ENCODE assay signal across 8 mouse cellular contexts in the genomic region with DNA sequence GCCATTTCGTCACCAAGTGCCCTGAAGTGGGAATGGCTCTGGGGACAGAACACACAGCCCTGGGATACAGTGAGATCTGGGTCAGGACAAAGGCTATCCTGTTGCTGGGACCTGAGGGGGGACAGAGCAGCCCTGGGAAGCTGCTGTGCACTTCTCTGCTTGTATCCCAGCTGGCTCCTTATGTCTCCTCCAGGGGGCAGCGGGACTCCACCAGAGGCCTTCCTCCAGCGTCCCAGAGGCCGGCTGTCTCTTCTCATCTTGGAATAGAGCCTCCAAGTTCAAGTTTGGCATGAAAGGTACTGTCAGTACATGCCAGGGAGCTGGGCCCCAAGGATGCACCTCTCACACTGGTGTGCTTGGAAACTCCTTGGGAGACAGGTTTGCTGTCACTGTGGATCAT.
A peak's percentile ranks its signal among the peaks of the same experiment; 100 is the strongest.
DNase-seq lines count a peak whose midpoint lies in the region; ATAC-seq lines count a peak whose summit lies in the region.
"Had no signal": no experiment of that assay in that cellular context is flagged by ENCODE, and none has a peak within 500 bp of the region (broad histone marks: within the 10 kb centered on the region; RNA-seq: fewer than 3 reads in every experiment).

No protein-coding gene starts in this region.

- H3K4me1 ChIP-seq in intestine, embryonic 14.5 days (replicated peaks; ENCODE audit: control insufficient read depth, insufficient read depth, low read length): peaks cover 3% of the 10 kb centered on the region; the same call in 1 of the 2 replicates
- H3K4me1 ChIP-seq in neural tube, embryonic 11.5 days (ENCODE audit: control insufficient read depth, insufficient read depth, low read length): peaks cover 4% of the 10 kb centered on the region; the same call in 1 of the 2 replicates
- H3K4me1 ChIP-seq in stomach, embryonic 16.5 days (ENCODE audit: control insufficient read depth, insufficient read depth, low read length): peaks cover 6% of the 10 kb centered on the region; the same call in 1 of the 2 replicates

- intact Hi-C loops in left cerebral cortex, postnatal 14 days (cut with DNase I): loop anchor here (1.0 kb wide), 1 partner anchor 160 kb away; no protein-coding TSS in a partner anchor

- 8% methylated on average over 4 of the region's 4 CpGs for WGBS in intestine, embryonic 14.5 days
- 12% methylated on average over 4 of the region's 4 CpGs for WGBS in neural tube, embryonic 11.5 days
- WGBS in stomach, embryonic 16.5 days: 14% methylated on average over 4 of the region's 4 CpGs

- no peak overlapping the region for H3K4me3 ChIP-seq in intestine, embryonic 14.5 days (ENCODE audit: low read depth, low read length)
- no peak overlapping the region for H3K4me3 ChIP-seq in neural tube, embryonic 11.5 days (ENCODE audit: low read depth, low read length)
- H3K4me3 ChIP-seq in stomach, embryonic 16.5 days (replicated peaks; ENCODE audit: low read length): no peak overlapping the region
- H3K4me3 ChIP-seq: limb, embryonic 12.5 days had no signal

- DNase-seq in ZHBTc4 (ENCODE audit: low read depth, low spot score): peak; percentile 80
- DNase-seq in cerebellum, adult 8-10 months: peak; percentile 45
- DNase-seq in frontal cortex, postnatal 25 days (ENCODE audit: low spot score in 2 of 2): peak; percentile 55 to 63
- peak; percentile 90 for DNase-seq in intestine, embryonic 14.5 days (ENCODE audit: low spot score)
- DNase-seq in left cerebral cortex, postnatal 14 days (ENCODE audit: low spot score in 2 of 2): peak; percentile 80 to 82
- peak; percentile 67 for DNase-seq in neural tube, embryonic 11.5 days (ENCODE audit: low spot score)

- H3K36me3 ChIP-seq in intestine, embryonic 14.5 days (ENCODE audit: control insufficient read depth, insufficient read depth, low read length): no peaks in the 10 kb centered on the region
- H3K36me3 ChIP-seq in neural tube, embryonic 11.5 days (ENCODE audit: control insufficient read depth, insufficient read depth, low read length): no peaks in the 10 kb centered on the region
- no peaks in the 10 kb centered on the region for H3K36me3 ChIP-seq in stomach, embryonic 16.5 days (ENCODE audit: control insufficient read depth, insufficient read depth, low read length)
- H3K36me3 ChIP-seq: limb, embryonic 12.5 days had no signal

- ATAC-seq in intestine, embryonic 14.5 days (replicated peaks; ENCODE audit: low FRiP score, low TSS enrichment, low read depth): no peak
- ATAC-seq in neural tube, embryonic 11.5 days (ENCODE audit: insufficient read depth, low FRiP score, low TSS enrichment): no peak
- ATAC-seq in stomach, embryonic 16.5 days (ENCODE audit: insufficient read depth, low FRiP score): peak; percentile 17; the same call in 1 of the 2 replicates

- no peaks in the 10 kb centered on the region for H3K9me3 ChIP-seq in intestine, embryonic 14.5 days (ENCODE audit: control insufficient read depth, low read length)
- H3K9me3 ChIP-seq in neural tube, embryonic 11.5 days (ENCODE audit: control insufficient read depth, low read length): no peaks in the 10 kb centered on the region
- H3K9me3 ChIP-seq in stomach, embryonic 16.5 days (replicated peaks; ENCODE audit: control insufficient read depth, low read length): no peaks in the 10 kb centered on the region
- H3K9me3 ChIP-seq: limb, embryonic 12.5 days had no signal

- H3K27ac ChIP-seq in intestine, embryonic 14.5 days (ENCODE audit: low read depth): no peak overlapping the region
- H3K27ac ChIP-seq in neural tube, embryonic 11.5 days (ENCODE audit: low read depth, low read length): no peak overlapping the region
- H3K27ac ChIP-seq in stomach, embryonic 16.5 days (ENCODE audit: low read length): no peak overlapping the region
- H3K27ac ChIP-seq: limb, embryonic 12.5 days had no signal

- no peaks in the 10 kb centered on the region for H3K27me3 ChIP-seq in intestine, embryonic 14.5 days (replicated peaks; ENCODE audit: control insufficient read depth, insufficient read depth, low read length)
- H3K27me3 ChIP-seq in neural tube, embryonic 11.5 days (ENCODE audit: control insufficient read depth, insufficient read depth, low read length): no peaks in the 10 kb centered on the region
- no peaks in the 10 kb centered on the region for H3K27me3 ChIP-seq in stomach, embryonic 16.5 days (ENCODE audit: control insufficient read depth, insufficient read depth, low read length)

- no peak overlapping the region for H3K4me2 ChIP-seq in intestine, embryonic 14.5 days (ENCODE audit: low read length)
- no peak overlapping the region for H3K4me2 ChIP-seq in neural tube, embryonic 11.5 days (ENCODE audit: low read depth)
- no peak overlapping the region for H3K4me2 ChIP-seq in stomach, embryonic 16.5 days (ENCODE audit: low read depth, low read length)
- H3K4me2 ChIP-seq: limb, embryonic 12.5 days had no signal

- no peak overlapping the region for H3K9ac ChIP-seq in intestine, embryonic 14.5 days (ENCODE audit: low read length)
- no peak overlapping the region for H3K9ac ChIP-seq in neural tube, embryonic 11.5 days (ENCODE audit: low read length)
- H3K9ac ChIP-seq in stomach, embryonic 16.5 days (ENCODE audit: low read length): no peak overlapping the region
- H3K9ac ChIP-seq: limb, embryonic 12.5 days had no signal
